Mouse (Mus musculus): ENCODE results near the gene Gm10295. TPM values are rescaled to one million over a fixed set of nuclear protein-coding genes. Genes with fewer than 3 reads are reported as not detected.

Gm10295 gene
- polyA plus RNA-seq, 1 experiment: not detected

DNA sequence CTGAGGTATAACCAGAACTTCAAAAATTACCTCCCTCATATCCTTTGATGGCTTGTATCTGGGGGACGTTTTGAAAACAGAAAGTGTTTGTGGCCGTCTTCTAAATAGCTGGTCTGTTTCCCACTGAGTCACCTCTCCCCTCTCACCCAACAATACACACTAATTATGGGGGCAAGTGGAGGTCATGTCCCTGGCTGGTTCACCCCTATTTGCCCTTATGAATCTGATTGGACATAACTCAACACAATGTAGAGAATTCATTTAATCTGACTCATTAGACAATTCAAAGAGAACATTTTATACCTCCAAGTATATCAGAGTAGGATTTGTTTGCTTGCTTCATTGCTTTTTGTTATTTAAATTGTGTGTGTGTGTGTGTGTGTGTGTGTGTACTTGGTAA, 20.6 kb upstream of the Gm10295 start:
- H3K4me1 ChIP-seq (ENCODE audit: control insufficient read depth, insufficient read depth, low read length): no peaks in the 10 kb centered on the region
- 68% methylated on average over 2 of the region's 2 CpGs for WGBS
- H3K27ac ChIP-seq (ENCODE audit: control insufficient read depth, insufficient read depth, low read depth, low read length, poor library complexity): no peak overlapping the region
- TF ChIP-seq POLR2A (IDR thresholded peaks at IDR 0.05; ENCODE audit: borderline replicate concordance, control insufficient read depth, low read depth, low read length) (no peak), CTCF (IDR thresholded peaks at IDR 0.05; ENCODE audit: control insufficient read depth, insufficient read depth, low read length) (no peak)
- no peak overlapping the region for H3K4me3 ChIP-seq (replicated peaks; ENCODE audit: control insufficient read depth, low read depth, low read length)

DNA sequence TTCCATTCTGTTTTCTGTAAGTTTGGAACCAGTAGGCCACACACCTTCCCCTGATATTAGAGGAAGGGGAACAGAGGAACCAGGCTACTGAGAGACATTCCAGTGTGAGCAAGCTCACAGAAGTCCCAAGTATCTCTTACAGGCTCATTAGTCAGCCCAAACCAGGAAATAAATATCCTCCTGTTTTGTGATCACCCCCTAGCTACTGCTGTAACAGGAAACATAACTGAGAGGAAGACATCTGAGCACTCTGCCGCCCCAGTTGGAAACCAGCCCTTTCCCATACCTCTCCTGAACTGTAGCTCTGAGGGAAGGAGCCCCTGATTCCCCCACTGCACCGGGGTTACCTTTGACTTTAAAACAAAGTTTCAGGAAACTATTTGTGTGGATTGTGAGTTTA, 19.5 kb upstream of the Gm10295 start:
- Histone ChIP-seq H3K27ac (ENCODE audit: control insufficient read depth, insufficient read depth, low read depth, low read length, poor library complexity) (no peak overlapping the region), H3K4me3 (replicated peaks; ENCODE audit: control insufficient read depth, low read depth, low read length) (no peak overlapping the region), H3K4me1 (ENCODE audit: control insufficient read depth, insufficient read depth, low read length) (no peaks in the 10 kb centered on the region)
- TF ChIP-seq POLR2A (IDR thresholded peaks at IDR 0.05; ENCODE audit: borderline replicate concordance, control insufficient read depth, low read depth, low read length) (no peak), CTCF (IDR thresholded peaks at IDR 0.05; ENCODE audit: control insufficient read depth, insufficient read depth, low read length) (no peak)
- WGBS: 20% methylated on average over 2 of the region's 2 CpGs

DNA sequence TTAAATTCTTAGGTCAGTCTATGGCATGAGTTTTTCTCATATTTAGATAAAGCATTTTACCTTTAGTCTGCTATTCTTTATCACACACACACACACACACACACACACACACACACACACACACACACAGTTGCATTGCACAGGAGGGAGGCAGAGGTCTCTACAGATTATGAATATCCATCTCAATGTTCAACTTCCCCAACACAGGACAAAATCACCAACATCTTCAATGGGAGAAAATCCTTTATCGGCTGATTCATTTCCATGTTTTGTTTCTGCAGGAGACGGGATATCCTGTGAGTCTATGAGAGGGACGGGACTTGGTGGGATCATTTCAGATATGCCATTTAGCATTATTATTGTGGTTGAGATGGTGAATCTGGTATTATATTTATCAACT, 18.8 kb upstream of the Gm10295 start:
- WGBS: 84% methylated on average over 3 of the region's 3 CpGs
- Histone ChIP-seq H3K4me1 (ENCODE audit: control insufficient read depth, insufficient read depth, low read length) (no peaks in the 10 kb centered on the region), H3K27ac (ENCODE audit: control insufficient read depth, insufficient read depth, low read depth, low read length, poor library complexity) (no peak overlapping the region), H3K4me3 (replicated peaks; ENCODE audit: control insufficient read depth, low read depth, low read length) (no peak overlapping the region)
- TF ChIP-seq CTCF (IDR thresholded peaks at IDR 0.05; ENCODE audit: control insufficient read depth, insufficient read depth, low read length) (no peak), POLR2A (IDR thresholded peaks at IDR 0.05; ENCODE audit: borderline replicate concordance, control insufficient read depth, low read depth, low read length) (no peak)

DNA sequence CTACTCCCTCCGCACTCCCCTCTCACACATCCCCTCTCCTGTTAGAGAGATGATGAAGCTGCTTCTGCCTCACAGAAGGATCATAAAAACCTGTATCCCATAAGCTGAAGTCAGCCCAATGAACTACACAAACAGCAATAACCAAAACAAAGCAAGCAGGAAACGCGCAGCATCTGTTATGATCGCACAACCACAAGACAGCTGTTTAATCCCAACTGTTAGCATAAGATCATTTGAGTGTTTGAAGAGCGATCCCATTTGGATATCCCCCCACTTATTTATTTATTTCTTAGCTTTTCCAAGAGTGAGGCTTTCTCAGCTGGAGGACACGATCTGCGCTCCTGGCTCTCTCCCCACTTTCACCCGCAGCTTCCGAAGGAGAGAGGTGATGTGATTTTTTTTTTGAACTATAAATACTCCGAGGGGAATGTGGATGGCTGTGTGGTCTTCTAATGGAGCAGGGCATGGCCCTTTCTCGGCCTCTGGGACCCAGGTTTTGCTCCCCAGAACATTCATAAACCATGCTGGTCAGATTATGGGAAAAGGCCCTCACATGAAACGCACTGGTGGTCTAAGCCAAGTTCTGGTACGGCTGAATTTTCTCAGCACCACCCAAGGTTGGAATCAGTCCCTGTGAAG, 17.4 kb upstream of the Gm10295 start:
- Histone ChIP-seq H3K4me1 (ENCODE audit: control insufficient read depth, insufficient read depth, low read length) (no peaks in the 10 kb centered on the region), H3K27ac (ENCODE audit: control insufficient read depth, insufficient read depth, low read depth, low read length, poor library complexity) (no peak overlapping the region), H3K4me3 (replicated peaks; ENCODE audit: control insufficient read depth, low read depth, low read length) (no peak overlapping the region)
- TF ChIP-seq POLR2A (IDR thresholded peaks at IDR 0.05; ENCODE audit: borderline replicate concordance, control insufficient read depth, low read depth, low read length) (no peak), CTCF (IDR thresholded peaks at IDR 0.05; ENCODE audit: control insufficient read depth, insufficient read depth, low read length) (no peak)
- WGBS: 82% methylated on average over 13 of the region's 13 CpGs

DNA sequence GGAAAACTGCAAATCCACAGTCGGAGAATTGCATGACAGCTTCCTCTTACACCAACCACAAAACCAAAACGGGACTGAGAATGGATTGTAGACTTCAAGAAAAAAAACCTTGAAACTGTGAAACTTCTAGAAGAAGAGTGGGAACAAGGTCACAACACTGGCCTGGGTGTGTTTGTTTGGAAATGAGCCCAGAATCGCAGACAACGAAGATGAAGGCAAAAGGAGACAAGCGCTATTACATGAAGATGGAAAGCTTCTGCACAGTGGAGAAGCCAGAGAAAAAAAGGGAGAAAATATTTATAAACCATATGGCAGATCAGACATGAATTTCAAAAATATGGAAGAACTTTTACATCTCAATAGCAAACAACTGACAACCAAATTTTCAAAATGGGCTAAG, 4.3 kb upstream of the Gm10295 start:
- TF ChIP-seq CTCF (IDR thresholded peaks at IDR 0.05; ENCODE audit: control insufficient read depth, insufficient read depth, low read length) (no peak), POLR2A (IDR thresholded peaks at IDR 0.05; ENCODE audit: borderline replicate concordance, control insufficient read depth, low read depth, low read length) (no peak)
- Histone ChIP-seq H3K27ac (ENCODE audit: control insufficient read depth, insufficient read depth, low read depth, low read length, poor library complexity) (no peak overlapping the region), H3K4me1 (ENCODE audit: control insufficient read depth, insufficient read depth, low read length) (no peaks in the 10 kb centered on the region), H3K4me3 (replicated peaks; ENCODE audit: control insufficient read depth, low read depth, low read length) (no peak overlapping the region)
- WGBS: 56% methylated on average over 5 of the region's 5 CpGs

DNA sequence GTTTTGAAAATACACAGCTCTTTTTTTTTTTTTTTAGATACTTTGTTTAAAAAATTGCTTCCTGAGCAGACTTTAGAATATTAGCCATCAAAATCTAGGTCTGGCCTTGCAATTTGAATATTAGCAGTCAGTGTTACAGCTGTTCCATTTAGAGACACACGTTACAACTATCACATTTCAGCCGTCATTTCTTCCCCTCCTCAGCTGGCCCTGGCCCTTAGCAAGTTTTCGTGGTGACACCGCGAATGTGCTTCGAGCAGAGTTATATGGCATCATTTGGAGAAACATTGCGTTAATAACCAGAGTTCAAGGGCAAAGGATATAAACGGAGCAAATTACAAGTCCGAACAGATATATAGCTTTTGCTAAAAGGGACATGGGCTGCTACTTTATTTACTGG, 2.4 kb downstream of the Gm10295 start:
- Histone ChIP-seq H3K27ac (ENCODE audit: control insufficient read depth, insufficient read depth, low read depth, low read length, poor library complexity) (no peak overlapping the region), H3K4me3 (replicated peaks; ENCODE audit: control insufficient read depth, low read depth, low read length) (no peak overlapping the region), H3K4me1 (ENCODE audit: control insufficient read depth, insufficient read depth, low read length) (no peaks in the 10 kb centered on the region)
- TF ChIP-seq POLR2A (IDR thresholded peaks at IDR 0.05; ENCODE audit: borderline replicate concordance, control insufficient read depth, low read depth, low read length) (no peak), CTCF (IDR thresholded peaks at IDR 0.05; ENCODE audit: control insufficient read depth, insufficient read depth, low read length) (no peak)
- WGBS: 87% methylated on average over 9 of the region's 9 CpGs

DNA sequence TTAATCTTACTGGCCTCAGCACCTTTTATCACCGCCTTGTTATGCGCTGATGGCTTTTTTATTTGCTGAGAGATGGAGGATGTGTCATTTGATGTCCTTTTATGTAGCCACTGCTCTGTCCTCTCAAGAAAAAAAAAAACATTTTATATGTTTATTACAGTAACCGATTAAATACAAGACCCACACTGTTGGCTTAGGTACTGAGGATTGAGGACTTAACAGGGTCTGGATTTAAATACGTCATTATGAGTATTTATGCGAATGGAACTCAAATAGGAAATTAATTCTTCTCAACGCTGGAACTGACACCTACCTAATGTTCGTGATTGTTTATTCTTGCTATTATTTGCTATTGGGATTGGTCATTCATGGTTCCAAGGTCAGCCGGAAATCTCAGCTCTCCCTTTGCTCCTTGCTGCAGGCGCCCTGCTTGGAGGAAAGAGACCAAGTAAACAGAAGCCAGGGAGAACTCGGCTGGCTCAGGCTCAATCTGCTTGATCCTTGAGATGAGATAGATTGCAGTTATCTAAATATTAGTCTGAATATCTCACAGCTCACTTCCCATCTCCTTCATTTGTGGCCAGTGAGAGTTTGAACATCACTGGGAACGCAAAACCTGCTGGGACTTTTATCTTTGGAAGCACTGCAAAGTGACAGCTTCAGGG, 26.2 kb downstream of the Gm10295 start:
- no peak overlapping the region for H3K27ac ChIP-seq (ENCODE audit: control insufficient read depth, insufficient read depth, low read depth, low read length, poor library complexity)
- 80% methylated on average over 11 of the region's 11 CpGs for WGBS
- H3K4me1 ChIP-seq (ENCODE audit: control insufficient read depth, insufficient read depth, low read length): no peaks in the 10 kb centered on the region
- no peak for TF ChIP-seq POLR2A (IDR thresholded peaks at IDR 0.05; ENCODE audit: borderline replicate concordance, control insufficient read depth, low read depth, low read length)
- no peak for TF ChIP-seq CTCF (IDR thresholded peaks at IDR 0.05; ENCODE audit: control insufficient read depth, insufficient read depth, low read length)
- H3K4me3 ChIP-seq (replicated peaks; ENCODE audit: control insufficient read depth, low read depth, low read length): no peak overlapping the region

DNA sequence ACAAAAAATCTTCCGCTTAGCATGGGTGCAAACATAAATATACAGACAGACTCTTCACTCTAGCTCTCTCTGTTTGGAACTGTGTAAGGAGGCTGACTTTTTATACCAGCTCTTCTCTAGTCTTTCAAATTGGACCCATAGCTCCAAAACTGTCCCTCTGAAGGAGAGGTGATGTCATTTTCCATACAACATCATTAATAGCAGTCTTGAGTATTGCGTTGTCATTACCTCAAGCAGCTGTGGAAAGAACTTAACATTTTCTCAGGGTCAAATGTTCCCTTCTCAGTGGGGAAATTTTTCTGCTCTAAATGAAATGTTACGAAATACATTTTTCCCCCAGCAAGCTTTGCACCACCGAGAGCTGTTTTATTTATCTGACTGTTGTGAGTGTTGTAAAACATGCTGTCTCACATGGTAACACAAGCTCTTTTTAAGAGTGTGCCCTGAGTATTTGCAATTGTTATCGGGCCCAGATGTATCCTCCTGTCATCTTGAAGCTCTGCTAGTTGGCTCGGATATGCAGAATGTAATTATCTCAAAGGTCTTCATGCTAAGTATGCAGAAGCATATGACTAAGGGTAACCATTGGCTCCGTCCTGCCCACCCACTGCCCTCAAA, 38.0 kb downstream of the Gm10295 start:
- no peaks in the 10 kb centered on the region; the same call in 1 of the 2 replicates for H3K4me1 ChIP-seq (ENCODE audit: control insufficient read depth, insufficient read depth, low read length)
- no peak overlapping the region for H3K4me3 ChIP-seq (replicated peaks; ENCODE audit: control insufficient read depth, low read depth, low read length)
- TF ChIP-seq CTCF (IDR thresholded peaks at IDR 0.05; ENCODE audit: control insufficient read depth, insufficient read depth, low read length): no peak
- no peak for TF ChIP-seq POLR2A (IDR thresholded peaks at IDR 0.05; ENCODE audit: borderline replicate concordance, control insufficient read depth, low read depth, low read length)
- 64% methylated on average over 7 of the region's 7 CpGs for WGBS
- no peak overlapping the region for H3K27ac ChIP-seq (ENCODE audit: control insufficient read depth, insufficient read depth, low read depth, low read length, poor library complexity)

Data from bone marrow, adult 2 months (tissue).